Mouse (Mus musculus): ENCODE results near the gene Atp8a2. TPM values are rescaled to one million over a fixed set of nuclear protein-coding genes. Genes with fewer than 3 reads are reported as not detected.
"Not testable (repeated sequence)": the region's sequence is repeated elsewhere in the genome, so short reads cannot be mapped to it uniquely, and the experiment has no call there.

The Atp8a2 gene
- polyA plus RNA-seq, 1 experiment: 0.36 TPM

DNA sequence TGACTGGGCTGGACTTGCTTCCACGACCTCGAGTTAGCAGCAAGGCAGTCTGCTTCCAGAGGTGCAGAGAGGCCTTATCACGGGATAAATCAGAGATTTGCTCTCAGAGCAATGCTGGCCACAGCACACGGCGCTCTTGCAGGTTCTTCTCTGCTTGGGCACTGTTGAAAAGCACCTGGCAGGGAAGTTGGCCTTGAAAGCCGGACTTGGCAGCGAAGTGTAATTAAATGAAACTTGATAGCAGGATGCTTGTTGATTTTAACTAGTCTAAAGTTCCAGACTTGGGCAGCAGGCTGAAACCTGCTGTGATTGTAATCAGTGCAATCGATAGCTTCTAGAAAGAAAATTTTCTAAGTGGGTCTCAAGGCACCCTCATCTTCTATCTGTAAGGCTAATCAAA lies 237.3 kb downstream of the Atp8a2 start:
- Histone ChIP-seq H3K27ac (ENCODE audit: insufficient read depth, low read depth, low read length) (no peak overlapping the region), H3K27me3 (replicated peaks; ENCODE audit: control insufficient read depth, insufficient read depth, low read length) (no peaks in the 10 kb centered on the region), H3K36me3 (ENCODE audit: control insufficient read depth, insufficient read depth, low read length) (no peaks in the 10 kb centered on the region), H3K4me3 (ENCODE audit: insufficient read depth, low read depth, low read length) (no peak overlapping the region), H3K4me1 (ENCODE audit: control insufficient read depth, insufficient read depth, low read length) (no peaks in the 10 kb centered on the region)
- WGBS: 32% methylated on average over 8 of the region's 8 CpGs
- TF ChIP-seq POLR2A (IDR thresholded peaks at IDR 0.05; ENCODE audit: low read depth, low read length) (no peak), CTCF (conservative IDR thresholded peaks at IDR 0.05; ENCODE audit: insufficient read depth, insufficient read length, low read depth, low read length) (no peak)
- peak; percentile 44 for DNase-seq

DNA sequence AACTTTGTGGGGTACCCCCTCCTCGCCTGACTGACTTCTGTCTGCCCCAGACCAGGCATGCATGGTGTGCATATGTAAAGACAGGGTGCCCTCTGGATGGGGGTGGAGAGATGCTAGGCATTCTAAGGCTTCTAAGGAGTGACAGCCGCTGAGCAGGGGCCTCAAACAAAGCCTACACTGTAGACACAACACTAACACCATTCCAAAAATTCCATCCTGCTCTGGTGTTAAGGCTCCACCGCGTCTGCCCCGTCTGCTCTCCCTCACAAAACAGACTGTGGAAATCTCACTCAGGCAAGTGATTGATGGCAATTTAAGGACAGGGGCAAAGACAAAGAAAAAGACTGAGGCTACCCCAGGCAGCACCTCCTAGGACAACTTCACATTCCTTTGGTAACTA lies 247.0 kb downstream of the Atp8a2 start:
- no peak for DNase-seq
- 28% methylated on average over 5 of the region's 5 CpGs for WGBS
- TF ChIP-seq POLR2A (IDR thresholded peaks at IDR 0.05; ENCODE audit: low read depth, low read length) (no peak), CTCF (conservative IDR thresholded peaks at IDR 0.05; ENCODE audit: insufficient read depth, insufficient read length, low read depth, low read length) (no peak)
- H3K4me3 ChIP-seq (ENCODE audit: insufficient read depth, low read depth, low read length): no peak overlapping the region
- H3K27me3 ChIP-seq (replicated peaks; ENCODE audit: control insufficient read depth, insufficient read depth, low read length): no peaks in the 10 kb centered on the region
- H3K27ac ChIP-seq (ENCODE audit: insufficient read depth, low read depth, low read length): no peak overlapping the region
- H3K4me1 ChIP-seq (ENCODE audit: control insufficient read depth, insufficient read depth, low read length): no peaks in the 10 kb centered on the region
- no peaks in the 10 kb centered on the region for H3K36me3 ChIP-seq (ENCODE audit: control insufficient read depth, insufficient read depth, low read length)

DNA sequence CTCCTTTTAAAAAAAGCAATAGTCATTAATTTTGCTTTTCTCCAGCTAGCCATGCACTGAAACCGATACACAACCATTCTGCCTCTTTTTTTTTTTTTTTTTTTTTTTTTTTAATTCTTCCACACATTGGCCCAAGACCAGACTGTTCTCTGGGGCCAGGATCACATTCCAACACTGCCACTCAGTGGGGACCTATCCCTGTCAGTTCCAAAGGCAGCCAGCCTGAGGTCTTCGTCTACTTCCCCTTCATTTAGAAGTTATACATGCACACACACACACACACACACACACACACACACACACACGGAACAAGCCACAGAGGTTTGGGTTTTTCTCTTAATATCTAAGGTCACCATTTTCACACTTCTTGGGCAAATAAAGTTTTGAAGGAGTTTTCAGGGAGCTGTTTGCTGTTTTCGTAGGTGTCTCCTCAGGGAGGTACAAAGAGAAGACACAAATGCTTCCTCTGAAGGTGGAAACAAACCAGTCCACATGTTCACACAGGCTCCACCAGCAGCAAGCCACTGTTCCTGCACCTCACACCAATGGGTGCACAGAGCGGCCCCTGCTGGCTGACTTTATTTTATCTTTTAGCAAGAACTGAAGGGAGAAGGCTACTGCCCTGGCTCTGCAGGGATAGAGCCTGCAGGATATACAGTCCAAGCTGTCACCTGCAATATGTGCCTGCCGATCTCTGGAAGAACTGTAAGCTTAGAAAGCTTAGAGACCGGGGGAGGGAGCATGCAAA lies 253.9 kb downstream of the Atp8a2 start:
- 21% methylated on average over 7 of the region's 7 CpGs for WGBS
- Histone ChIP-seq H3K27ac (ENCODE audit: insufficient read depth, low read depth, low read length) (no peak overlapping the region), H3K27me3 (replicated peaks; ENCODE audit: control insufficient read depth, insufficient read depth, low read length) (no peaks in the 10 kb centered on the region), H3K4me1 (ENCODE audit: control insufficient read depth, insufficient read depth, low read length) (no peaks in the 10 kb centered on the region), H3K36me3 (ENCODE audit: control insufficient read depth, insufficient read depth, low read length) (no peaks in the 10 kb centered on the region), H3K4me3 (ENCODE audit: insufficient read depth, low read depth, low read length) (no peak overlapping the region)
- DNase-seq: peak; percentile 85
- no peak for TF ChIP-seq POLR2A (IDR thresholded peaks at IDR 0.05; ENCODE audit: low read depth, low read length)
- peak; percentile 79 for TF ChIP-seq CTCF (conservative IDR thresholded peaks at IDR 0.05; ENCODE audit: insufficient read depth, insufficient read length, low read depth, low read length)

DNA sequence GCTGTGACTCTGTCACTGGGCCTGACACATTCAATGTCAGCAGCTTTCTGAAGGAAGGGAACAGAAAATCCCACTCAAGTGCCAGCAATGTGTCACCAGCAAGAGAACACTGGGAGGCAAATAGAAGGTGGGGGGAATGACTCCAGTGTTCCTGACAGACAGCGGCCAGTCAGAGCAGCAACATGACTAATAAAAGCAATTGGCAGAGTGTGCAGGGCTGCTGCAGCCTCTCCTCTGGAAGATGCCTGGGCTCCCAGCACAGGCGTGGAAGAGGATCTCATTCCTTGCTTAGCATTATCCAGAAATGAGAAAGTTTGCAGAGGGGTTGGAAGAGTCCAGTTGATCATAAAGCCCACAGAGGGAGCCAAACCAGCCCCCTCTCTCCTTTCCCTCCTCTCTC lies 254.8 kb downstream of the Atp8a2 start:
- no peak overlapping the region for H3K4me3 ChIP-seq (ENCODE audit: insufficient read depth, low read depth, low read length)
- no peaks in the 10 kb centered on the region for H3K27me3 ChIP-seq (replicated peaks; ENCODE audit: control insufficient read depth, insufficient read depth, low read length)
- 77% methylated on average over 2 of the region's 2 CpGs for WGBS
- no peak for TF ChIP-seq CTCF (conservative IDR thresholded peaks at IDR 0.05; ENCODE audit: insufficient read depth, insufficient read length, low read depth, low read length)
- no peak for TF ChIP-seq POLR2A (IDR thresholded peaks at IDR 0.05; ENCODE audit: low read depth, low read length)
- H3K4me1 ChIP-seq (ENCODE audit: control insufficient read depth, insufficient read depth, low read length): no peaks in the 10 kb centered on the region
- DNase-seq: no peak
- no peak overlapping the region for H3K27ac ChIP-seq (ENCODE audit: insufficient read depth, low read depth, low read length)
- H3K36me3 ChIP-seq (ENCODE audit: control insufficient read depth, insufficient read depth, low read length): no peaks in the 10 kb centered on the region

DNA sequence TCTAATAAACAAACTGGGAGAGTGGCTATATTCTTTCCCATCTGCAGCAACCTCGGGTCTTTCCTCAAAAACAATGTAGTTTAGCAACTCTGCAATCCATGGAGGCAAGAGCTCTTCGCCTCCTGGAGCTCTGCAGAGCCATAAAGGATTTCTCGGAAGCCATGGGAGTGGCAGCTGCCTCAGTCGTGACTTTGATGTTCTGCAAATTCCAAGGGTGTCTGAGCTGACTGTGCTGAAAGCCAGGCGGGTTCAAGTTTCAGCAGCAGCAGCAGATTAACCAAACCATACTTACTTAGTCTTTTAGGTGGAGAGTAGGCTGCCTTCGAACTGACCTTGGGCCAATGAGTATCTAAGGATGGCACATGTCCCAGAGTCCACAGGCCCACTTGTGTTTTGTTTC lies 264.6 kb downstream of the Atp8a2 start:
- WGBS: 38% methylated on average over 6 of the region's 6 CpGs
- TF ChIP-seq POLR2A (IDR thresholded peaks at IDR 0.05; ENCODE audit: low read depth, low read length) (no peak), CTCF (conservative IDR thresholded peaks at IDR 0.05; ENCODE audit: insufficient read depth, insufficient read length, low read depth, low read length) (no peak)
- H3K27ac ChIP-seq (ENCODE audit: insufficient read depth, low read depth, low read length): no peak overlapping the region

DNA sequence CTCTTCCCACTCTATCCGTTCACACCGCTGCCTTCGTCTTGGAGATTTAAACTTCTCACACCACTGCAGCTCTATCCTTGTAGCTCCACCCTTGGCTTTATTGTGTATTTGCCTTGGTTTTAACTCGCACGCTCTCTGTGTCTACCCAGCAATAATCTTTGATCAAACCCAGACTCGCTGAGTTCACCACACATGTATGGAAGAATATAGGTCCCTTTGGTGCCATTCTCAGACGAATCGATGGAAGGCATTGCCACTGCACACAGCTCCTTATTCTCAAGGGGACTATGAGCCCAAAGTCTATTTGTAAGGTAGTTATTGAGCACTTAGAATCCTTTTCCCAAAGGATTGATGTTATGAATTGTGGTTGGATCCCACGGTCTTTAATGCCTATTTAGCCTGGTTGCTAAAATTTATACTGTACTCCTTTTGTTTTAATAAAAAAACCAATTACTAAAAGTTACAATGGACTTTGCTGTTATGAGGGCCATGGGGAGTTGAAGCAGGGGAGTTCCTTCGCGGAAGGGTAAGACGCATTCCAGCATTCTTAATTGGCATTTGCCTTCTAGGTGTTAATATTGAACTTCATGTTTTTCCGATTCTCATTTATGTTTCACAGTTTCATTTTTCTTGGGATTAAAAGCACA lies 265.4 kb downstream of the Atp8a2 start:
- H3K27me3 ChIP-seq (replicated peaks; ENCODE audit: control insufficient read depth, insufficient read depth, low read length): no peaks in the 10 kb centered on the region
- DNase-seq: no peak
- TF ChIP-seq CTCF (conservative IDR thresholded peaks at IDR 0.05; ENCODE audit: insufficient read depth, insufficient read length, low read depth, low read length) (no peak), POLR2A (IDR thresholded peaks at IDR 0.05; ENCODE audit: low read depth, low read length) (no peak)
- H3K36me3 ChIP-seq (ENCODE audit: control insufficient read depth, insufficient read depth, low read length): no peaks in the 10 kb centered on the region
- H3K27ac ChIP-seq (ENCODE audit: insufficient read depth, low read depth, low read length): no peak overlapping the region
- H3K4me3 ChIP-seq (ENCODE audit: insufficient read depth, low read depth, low read length): no peak overlapping the region
- 91% methylated on average over 13 of the region's 13 CpGs for WGBS
- no peaks in the 10 kb centered on the region for H3K4me1 ChIP-seq (ENCODE audit: control insufficient read depth, insufficient read depth, low read length)

More for the DNA sequence above, 264.6 kb downstream of the Atp8a2 start:
- Histone ChIP-seq H3K4me1 (ENCODE audit: control insufficient read depth, insufficient read depth, low read length) (no peaks in the 10 kb centered on the region), H3K36me3 (ENCODE audit: control insufficient read depth, insufficient read depth, low read length) (no peaks in the 10 kb centered on the region), H3K27me3 (replicated peaks; ENCODE audit: control insufficient read depth, insufficient read depth, low read length) (no peaks in the 10 kb centered on the region), H3K4me3 (ENCODE audit: insufficient read depth, low read depth, low read length) (no peak overlapping the region)
- no peak for DNase-seq

DNA sequence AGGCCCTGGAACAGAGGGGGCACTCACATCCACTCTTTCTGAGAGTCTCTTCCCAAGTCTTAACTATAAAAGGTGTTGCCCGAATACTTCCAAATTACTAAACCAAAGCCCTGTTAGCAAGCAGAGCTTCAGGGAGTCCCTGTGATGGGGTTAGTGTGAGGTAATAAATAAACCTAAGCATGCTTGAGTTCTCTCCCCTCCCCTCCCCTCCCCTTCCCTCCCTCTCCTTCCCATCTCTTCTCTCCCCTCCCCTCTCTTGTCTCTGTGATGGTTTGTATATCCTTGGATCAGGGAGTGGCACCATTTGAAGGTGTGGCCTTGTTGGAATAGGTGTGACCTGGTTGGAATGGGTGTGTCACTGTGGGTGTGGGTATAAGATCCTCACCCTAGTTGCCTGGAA lies 267.8 kb downstream of the Atp8a2 start:
- not testable (repeated sequence) for H3K27me3 ChIP-seq (replicated peaks; ENCODE audit: control insufficient read depth, insufficient read depth, low read length); H3K4me3 ChIP-seq (ENCODE audit: insufficient read depth, low read depth, low read length); DNase-seq; H3K27ac ChIP-seq (ENCODE audit: insufficient read depth, low read depth, low read length); H3K4me1 ChIP-seq (ENCODE audit: control insufficient read depth, insufficient read depth, low read length); H3K36me3 ChIP-seq (ENCODE audit: control insufficient read depth, insufficient read depth, low read length)
- WGBS: 52% methylated on average over 1 of the region's 1 CpGs

Data from kidney, adult 2 months (tissue).